Mouse (Mus musculus) liver, postnatal 0 days (tissue): ENCODE data around the gene H2-Q10. TPM values are rescaled to one million over a fixed set of nuclear protein-coding genes. Genes with fewer than 3 reads are reported as not detected.
A peak's percentile ranks its signal among the peaks of the same experiment; 100 is the strongest.
"Not testable (repeated sequence)": the region's sequence is repeated elsewhere in the genome, so short reads cannot be mapped to it uniquely, and the experiment has no call there.

Source experiments
- ATAC-seq: fragments of 200-750 bp; cut with Nextera tagmentation; 2 replicates; pipeline ENCODE4 v1.8.0; 2017; ENCODE audit warnings: mild to moderate bottlenecking, moderate library complexity
- DNase-seq: peaks from one replicate; pipeline ENCODE4 v3.0.0-alpha.2; 2016
- H3K27ac ChIP-seq: fragments of 300-500 bp; sonication (generic); 2 replicates; pipeline ENCODE4 v1.5.1; 2014; ENCODE audit warnings: antibody characterized with exemption, moderate library complexity, mild to moderate bottlenecking, low read depth
- H3K27me3 ChIP-seq: fragments of 300-500 bp; sonication (generic); 2 replicates; pipeline ENCODE4 v1.6.1; 2014; ENCODE audit warnings: low read length, control low read depth, mixed read lengths; ENCODE audit not compliant: insufficient read depth
- H3K36me3 ChIP-seq: fragments of 300-500 bp; sonication (generic); replicated peaks from 2 replicates; pipeline ENCODE4 v1.6.1; 2014; ENCODE audit warnings: mild to moderate bottlenecking, control low read depth, low read length, moderate library complexity, mixed read lengths; ENCODE audit not compliant: insufficient read depth
- H3K4me1 ChIP-seq: fragments of 300-500 bp; sonication (generic); 2 replicates; pipeline ENCODE4 v1.6.1; 2014; ENCODE audit warnings: antibody characterized with exemption, mild to moderate bottlenecking, control low read depth; ENCODE audit not compliant: insufficient read depth
- H3K4me2 ChIP-seq: fragments of 300-500 bp; sonication (generic); 2 replicates; pipeline ENCODE4 v1.6.1; 2014; ENCODE audit warnings: low read depth, mild to moderate bottlenecking, low read length, moderate library complexity, mixed read lengths
- H3K4me3 ChIP-seq: fragments of 300-500 bp; sonication (generic); 2 replicates; pipeline ENCODE4 v1.5.1; 2014; ENCODE audit warnings: low read depth, low read length
- H3K9ac ChIP-seq: fragments of 300-500 bp; sonication (generic); replicated peaks from 2 replicates; pipeline ENCODE4 v1.6.1; 2014; ENCODE audit warnings: mild to moderate bottlenecking, moderate library complexity
- H3K9me3 ChIP-seq: fragments of 300-500 bp; sonication (generic); 2 replicates; pipeline ENCODE4 v1.6.1; 2016; ENCODE audit warnings: mild to moderate bottlenecking, control low read depth, low read length, mixed read lengths
- CTCF ChIP-seq: sonication (generic); IDR thresholded peaks from 2 replicates; pipeline ENCODE4 v1.5.1; 2016; ENCODE audit warnings: antibody characterized with exemption, low read depth
- EP300 ChIP-seq: IDR thresholded peaks from 2 replicates; pipeline ENCODE4 v1.6.1; 2016; ENCODE audit warnings: antibody characterized with exemption, low read depth, mild to moderate bottlenecking
- WGBS: fragments of 180-500 bp; shearing (Covaris S2); extraction: QIAGEN DNeasy Blood & Tissue Kit; methylation state at CpG from one replicate; pipeline ENCODE4 v1.1.7; 2014; ENCODE audit not compliant: insufficient replicate concordance; 5-methylcytosine and 5-hydroxymethylcytosine counted together
- polyA plus RNA-seq: library from polyadenylated mRNA; unstranded; fragments of >200 nt; fragmentation: Nextera tagmentation; extraction: Ambion mirVana; gene quantifications from 2 replicates; pipeline ENCODE4 v1.2.1, GENCODE M21; 2015

H2-Q10 gene
- polyA plus RNA-seq, 1 experiment from 2014 or later: 683 TPM

GRCm38 (mm10) chr17:35508279-35508678 lies 38.4 kb downstream of the H2-Q10 start:
- TF ChIP-seq CTCF: 0 out of 2 replicates have a peak, but pooled peaks have one; percentile 10
- not testable (repeated sequence) for H3K9ac ChIP-seq, H3K4me3 ChIP-seq, H3K4me2 ChIP-seq, ATAC-seq, H3K27ac ChIP-seq, H3K4me1 ChIP-seq, H3K9me3 ChIP-seq, DNase-seq
- 53% methylated on average over 4 of the region's 5 CpGs for WGBS
- Histone ChIP-seq H3K27me3 (peaks cover 37% of the 10 kb centered on the region), H3K36me3 (peaks cover 11% of the 10 kb centered on the region)

DNA sequence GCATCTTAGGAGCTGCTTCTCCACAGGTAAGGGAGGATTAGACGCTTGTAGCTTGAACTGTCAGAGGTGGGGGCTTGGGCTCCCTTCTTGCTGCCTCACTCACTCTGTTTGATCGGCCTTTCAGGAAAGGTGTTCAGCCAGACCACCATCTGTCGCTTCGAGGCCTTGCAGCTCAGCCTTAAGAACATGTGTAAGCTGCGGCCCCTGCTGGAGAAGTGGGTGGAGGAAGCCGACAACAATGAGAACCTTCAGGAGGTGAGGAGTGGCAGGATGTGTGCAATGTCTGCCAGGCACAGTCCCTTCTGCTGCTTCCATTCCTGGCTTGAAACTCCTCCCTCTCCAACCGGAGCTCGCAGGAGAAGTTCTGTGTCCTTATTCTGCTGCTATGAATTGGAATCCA lies 39.4 kb downstream of the H2-Q10 start:
- H3K36me3 ChIP-seq: peaks cover 19% of the 10 kb centered on the region
- 17% methylated on average over 8 of the region's 8 CpGs for WGBS
- H3K27me3 ChIP-seq: peaks cover 37% of the 10 kb centered on the region
- DNase-seq: peak; percentile 38
- H3K9ac ChIP-seq: no peak overlapping the region
- ATAC-seq: no peak
- H3K4me3 ChIP-seq: no peak overlapping the region
- TF ChIP-seq CTCF (peak; percentile 55), EP300 (no peak)
- no peak overlapping the region for H3K27ac ChIP-seq
- H3K4me2 ChIP-seq: no peak overlapping the region
- no peaks in the 10 kb centered on the region for H3K4me1 ChIP-seq
- H3K9me3 ChIP-seq: no peaks in the 10 kb centered on the region

GRCm38 (mm10) chr17:35512916-35513626 lies 43.2 kb downstream of the H2-Q10 start:
- ATAC-seq: no peak
- Histone ChIP-seq H3K4me1 (peaks cover 21% of the 10 kb centered on the region), H3K9me3 (no peaks in the 10 kb centered on the region), H3K27ac (no peak overlapping the region), H3K27me3 (peaks cover 9% of the 10 kb centered on the region), H3K36me3 (peaks cover 20% of the 10 kb centered on the region), H3K4me3 (no peak overlapping the region), H3K4me2 (0 out of 2 replicates have a peak overlapping the region, but pooled peaks have one; percentile 9), H3K9ac (no peak overlapping the region)
- TF ChIP-seq CTCF (peak; percentile 54), EP300 (no peak)
- WGBS: 93% methylated on average over 7 of the region's 7 CpGs
- no peak for DNase-seq

DNA sequence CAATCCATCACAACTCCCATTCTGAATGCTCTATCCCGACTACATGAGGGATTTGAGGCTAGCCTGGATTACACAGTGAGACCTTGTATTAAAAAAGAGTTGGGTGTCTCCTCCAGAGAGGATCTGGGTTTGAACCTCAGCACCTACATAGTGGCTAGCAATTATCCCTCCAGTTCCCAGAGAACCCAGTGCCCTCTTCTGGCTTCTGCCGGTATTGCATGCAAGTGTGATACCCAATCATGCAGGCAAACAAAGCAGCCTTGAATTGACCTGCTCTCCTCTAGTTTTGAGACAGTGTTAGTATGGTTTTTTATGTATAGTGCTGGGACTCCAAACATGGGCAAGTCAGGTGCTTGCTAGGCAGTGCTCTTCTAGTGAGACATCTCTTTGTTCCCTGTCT lies 44.0 kb downstream of the H2-Q10 start:
- peak overlapping the region; percentile 98; the same call in 1 of the 2 replicates for H3K4me2 ChIP-seq
- no peak overlapping the region for H3K27ac ChIP-seq
- H3K4me1 ChIP-seq: peaks cover 22% of the 10 kb centered on the region
- H3K36me3 ChIP-seq: peaks cover 20% of the 10 kb centered on the region
- 16% methylated on average over 2 of the region's 2 CpGs for WGBS
- DNase-seq: peak; percentile 88
- H3K27me3 ChIP-seq: peaks cover 8% of the 10 kb centered on the region; the same call in 1 of the 2 replicates
- H3K9ac ChIP-seq: peak overlapping the region; percentile 31; the same call in 1 of the 2 replicates
- TF ChIP-seq EP300 (no peak), CTCF (peak; percentile 92)
- ATAC-seq: no peak
- no peaks in the 10 kb centered on the region for H3K9me3 ChIP-seq
- H3K4me3 ChIP-seq: peak overlapping the region; percentile 76

GRCm38 (mm10) chr17:35514756-35515155 lies 44.9 kb downstream of the H2-Q10 start:
- 63% methylated on average over 6 of the region's 6 CpGs for WGBS

GRCm38 (mm10) chr17:35515911-35516640 lies 46.2 kb downstream of the H2-Q10 start:
- peak overlapping the region; percentile 72 for H3K9ac ChIP-seq
- peak overlapping the region; percentile 66; the same call in 1 of the 2 replicates for H3K27ac ChIP-seq
- ATAC-seq: peak; percentile 5; the same call in 1 of the 2 replicates
- H3K9me3 ChIP-seq: no peaks in the 10 kb centered on the region
- no peaks in the 10 kb centered on the region for H3K27me3 ChIP-seq
- peak overlapping the region; percentile 98 for H3K4me2 ChIP-seq
- 12% methylated on average over 25 of the region's 25 CpGs for WGBS
- TF ChIP-seq CTCF (no peak), EP300 (no peak)
- peak overlapping the region; percentile 76 for H3K4me3 ChIP-seq
- H3K4me1 ChIP-seq: peaks cover 22% of the 10 kb centered on the region
- H3K36me3 ChIP-seq: peaks cover 20% of the 10 kb centered on the region
- peak; percentile 42 for DNase-seq

More at GRCm38 (mm10) chr17:35514756-35515155, 44.9 kb downstream of the H2-Q10 start:
- no peaks in the 10 kb centered on the region for H3K9me3 ChIP-seq
- peaks cover 20% of the 10 kb centered on the region for H3K36me3 ChIP-seq
- H3K4me1 ChIP-seq: peaks cover 22% of the 10 kb centered on the region
- TF ChIP-seq CTCF: no peak
- TF ChIP-seq EP300: no peak
- no peak overlapping the region; the same call in 1 of the 2 replicates for H3K27ac ChIP-seq
- peak overlapping the region; percentile 76 for H3K4me3 ChIP-seq
- DNase-seq (no peak), ATAC-seq (no peak)
- H3K4me2 ChIP-seq: peak overlapping the region; percentile 98
- H3K9ac ChIP-seq: peak overlapping the region; percentile 31; the same call in 1 of the 2 replicates
- 0 out of 2 replicates have a peak, but pooled peaks cover 1% of the 10 kb centered on the region for H3K27me3 ChIP-seq
